Mouse (Mus musculus): ENCODE measurements around the gene Tmem242.
A peak's percentile ranks its signal among the peaks of the same experiment; 100 is the strongest.
"Not testable (repeated sequence)": the region's sequence is repeated elsewhere in the genome, so short reads cannot be mapped to it uniquely, and the experiment has no call there.

The Tmem242 gene

GRCm38 (mm10) chr17:5440159-5440971 is at the start of gene Tmem242:
TSS of gene Tmem242 (minus strand) at chr17:5440259.
- DNase-seq: peak; percentile 92 to 93

GRCm38 (mm10) chr17:5488156-5488555 is 48.1 kb upstream of the Tmem242 start:
- no peak for DNase-seq

GRCm38 (mm10) chr17:5484663-5485062 is 44.6 kb upstream of the Tmem242 start:
- DNase-seq: no peak

- peak; percentile 29 to 34 for DNase-seq
Observed at GRCm38 (mm10) chr17:5483456-5483855, 43.4 kb upstream of the Tmem242 start.

GRCm38 (mm10) chr17:5475960-5476725 is 36.1 kb upstream of the Tmem242 start:
- no peak for DNase-seq

GRCm38 (mm10) chr17:5472268-5472667 is 32.2 kb upstream of the Tmem242 start:
- peak; percentile 22 to 29 for DNase-seq

- no peak for DNase-seq
Observed at GRCm38 (mm10) chr17:5467177-5467576, 27.1 kb upstream of the Tmem242 start.

- no peak for DNase-seq
Observed at GRCm38 (mm10) chr17:5466736-5467135, 26.7 kb upstream of the Tmem242 start.

- no peak for DNase-seq
Observed at GRCm38 (mm10) chr17:5463912-5464311, 23.9 kb upstream of the Tmem242 start.

- no peak for DNase-seq
Observed at GRCm38 (mm10) chr17:5453657-5454056, 13.6 kb upstream of the Tmem242 start.

GRCm38 (mm10) chr17:5443751-5444150 is 3.7 kb upstream of the Tmem242 start:
- no peak for DNase-seq

GRCm38 (mm10) chr17:5443260-5443659 is 3.2 kb upstream of the Tmem242 start:
- no peak for DNase-seq

GRCm38 (mm10) chr17:5442403-5442802 is 2.3 kb upstream of the Tmem242 start:
- not testable (repeated sequence) for DNase-seq

GRCm38 (mm10) chr17:5439831-5440158 is 264 bp downstream of the Tmem242 start:
- no peak for DNase-seq

GRCm38 (mm10) chr17:5429772-5430133 is 10.3 kb downstream of the Tmem242 start:
- DNase-seq: no peak

- peak; percentile 92 to 94 for DNase-seq
Observed at GRCm38 (mm10) chr17:5429090-5429771, 10.8 kb downstream of the Tmem242 start.

GRCm38 (mm10) chr17:5425204-5425603 is 14.9 kb downstream of the Tmem242 start:
- no peak for DNase-seq

GRCm38 (mm10) chr17:5424156-5424555 is 15.9 kb downstream of the Tmem242 start:
- DNase-seq: no peak

- no peak for DNase-seq
Observed at GRCm38 (mm10) chr17:5421835-5422234, 18.2 kb downstream of the Tmem242 start.

GRCm38 (mm10) chr17:5419771-5420518 is 20.1 kb downstream of the Tmem242 start:
- no peak for DNase-seq

GRCm38 (mm10) chr17:5419056-5419455 is 21.0 kb downstream of the Tmem242 start:
- DNase-seq: no peak

- DNase-seq: no peak
Observed at GRCm38 (mm10) chr17:5418545-5418944, 21.5 kb downstream of the Tmem242 start, which contains the start of gene Ldhal6b. TSS of gene Ldhal6b (minus strand) at chr17:5418767.

GRCm38 (mm10) chr17:5416518-5416917 is 23.5 kb downstream of the Tmem242 start:
- no peak for DNase-seq
